Mouse (Mus musculus): ENCODE measurements at regions not wholly inside any gene's neighbourhood (a gene's known extent, or its start where the extent isn't known, plus 50 kb on each side); places are given as distances from the start of the nearest gene placed in this dataset.

DNA sequence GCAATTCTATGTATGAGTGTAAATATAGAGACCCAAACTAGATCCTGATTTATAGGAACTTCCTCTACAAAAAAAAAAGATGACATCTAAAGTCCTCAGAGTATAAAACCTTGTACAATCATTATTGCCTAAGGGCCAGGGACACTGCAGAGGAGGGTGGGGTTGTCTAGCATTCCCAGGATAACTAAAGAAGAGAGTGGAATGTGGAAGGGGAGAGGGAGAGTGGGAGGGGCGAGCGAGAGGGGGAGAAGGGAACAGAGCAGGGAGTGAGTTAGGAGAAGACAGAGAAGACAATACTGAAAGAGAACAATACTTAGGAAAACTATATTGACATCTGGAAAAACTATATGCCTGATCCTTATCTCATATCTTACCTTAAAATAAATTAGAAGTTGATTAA lies 64.0 kb upstream of the Rnf32 start:
- dilution Hi-C loops (cut with MboI; ENCODE audit: extremely low pct_ligation_motif_present, extremely low pct_unique_long_range_greater_than_20kb, low sequenced_read_pairs) (no loop called here), in situ Hi-C loops (cut with MboI; ENCODE audit: low pct_ligation_motif_present, low pct_unique_long_range_greater_than_20kb, low sequenced_read_pairs) (no loop called here)
- Histone ChIP-seq H3K79me2 (replicated peaks; ENCODE audit: control insufficient read depth, extremely low read depth, insufficient read depth, poor library complexity, severe bottlenecking) (no peaks in the 10 kb centered on the region), H3K36me3 (replicated peaks in 1 of 2; ENCODE audit: control insufficient read depth in 1 of 2, insufficient read depth in 1 of 2, low read length in 1 of 2) (no peaks in the 10 kb centered on the region), H3K4me2 (ENCODE audit: insufficient read depth, low read depth, poor library complexity, severe bottlenecking) (no peak overlapping the region), H3K9ac (ENCODE audit: insufficient read depth, low read depth) (no peak overlapping the region), H3K4me1 (ENCODE audit: control insufficient read depth in 1 of 2, insufficient read depth in 2 of 2) (peaks cover 0 to 2% of the 10 kb centered on the region in 2 experiments; a peak in 2 of 4 replicates), H3K9me3 (replicated peaks; ENCODE audit: low read length) (no peaks in the 10 kb centered on the region), H3K27me3 (replicated peaks) (no peaks in the 10 kb centered on the region), H3K4me3 (replicated peaks in 1 of 3; ENCODE audit: low read depth in 2 of 3, low read length in 2 of 3, poor library complexity in 1 of 3) (no peak overlapping the region), H3K27ac (ENCODE audit: insufficient read depth, low read depth) (no peak overlapping the region)
- no peak for TF ChIP-seq RCOR1 (conservative IDR thresholded peaks at IDR 0.05; ENCODE audit: low read depth, low read length)
- TF ChIP-seq TCF12 (IDR thresholded peaks at IDR 0.05; ENCODE audit: low read depth, low read length): no peak
- TF ChIP-seq KAT2A (IDR thresholded peaks at IDR 0.05; ENCODE audit: insufficient replicate concordance, low read length): no peak
- no peak for TF ChIP-seq CHD2 (IDR thresholded peaks at IDR 0.05; ENCODE audit: low read length)
- TF ChIP-seq MAX (IDR thresholded peaks at IDR 0.05; ENCODE audit: low read length): no peak
- TF ChIP-seq ZNF384 (IDR thresholded peaks at IDR 0.05; ENCODE audit: low read depth, low read length): no peak
- TF ChIP-seq MAZ (IDR thresholded peaks at IDR 0.05; ENCODE audit: low read depth, low read length): no peak
- no peak for TF ChIP-seq USF2 (conservative IDR thresholded peaks at IDR 0.05; ENCODE audit: low read depth, low read length)
- TF ChIP-seq TBP (conservative IDR thresholded peaks at IDR 0.05; ENCODE audit: low read depth, low read length): no peak
- DNase-seq (ENCODE audit: extremely low read depth): no peak

- Histone ChIP-seq H3K27me3 (replicated peaks) (no peaks in the 10 kb centered on the region), H3K36me3 (replicated peaks in 1 of 2; ENCODE audit: control insufficient read depth in 1 of 2, insufficient read depth in 1 of 2, low read length in 1 of 2) (no peaks in the 10 kb centered on the region), H3K79me2 (replicated peaks; ENCODE audit: control insufficient read depth, extremely low read depth, insufficient read depth, poor library complexity, severe bottlenecking) (no peaks in the 10 kb centered on the region), H3K4me3 (replicated peaks in 1 of 3; ENCODE audit: low read depth in 2 of 3, low read length in 2 of 3, poor library complexity in 1 of 3) (no peak overlapping the region), H3K4me1 (ENCODE audit: control insufficient read depth in 1 of 2, insufficient read depth in 2 of 2) (peaks cover 0 to 2% of the 10 kb centered on the region in 2 experiments; a peak in 2 of 4 replicates), H3K4me2 (ENCODE audit: insufficient read depth, low read depth, poor library complexity, severe bottlenecking) (no peak overlapping the region), H3K9ac (ENCODE audit: insufficient read depth, low read depth) (no peak overlapping the region), H3K27ac (ENCODE audit: insufficient read depth, low read depth) (no peak overlapping the region), H3K9me3 (replicated peaks; ENCODE audit: low read length) (no peaks in the 10 kb centered on the region)
- in situ Hi-C loops (cut with MboI; ENCODE audit: low pct_ligation_motif_present, low pct_unique_long_range_greater_than_20kb, low sequenced_read_pairs) (no loop called here), dilution Hi-C loops (cut with MboI; ENCODE audit: extremely low pct_ligation_motif_present, extremely low pct_unique_long_range_greater_than_20kb, low sequenced_read_pairs) (no loop called here)
- no peak for DNase-seq (ENCODE audit: extremely low read depth)
- TF ChIP-seq MXI1 (IDR thresholded peaks at IDR 0.05; ENCODE audit: low read depth, low read length): no peak
- TF ChIP-seq MAZ (IDR thresholded peaks at IDR 0.05; ENCODE audit: low read depth, low read length): no peak
- no peak for TF ChIP-seq UBTF (IDR thresholded peaks at IDR 0.05; ENCODE audit: low read depth, low read length)
- TF ChIP-seq ETS1 (conservative IDR thresholded peaks at IDR 0.05; ENCODE audit: low read depth, low read length): no peak
- TF ChIP-seq CTCF (conservative IDR thresholded peaks at IDR 0.05 in 1 of 2, IDR thresholded peaks at IDR 0.05 in 1 of 2; ENCODE audit: low read depth in 2 of 2, low read length in 2 of 2): no peak
Observed at GRCm38 (mm10) chr5:29129724-29130123, 66.1 kb upstream of the Rnf32 start.

GRCm38 (mm10) chr5:29116942-29117341 lies 78.8 kb upstream of the Rnf32 start:
- in situ Hi-C loops (cut with MboI; ENCODE audit: low pct_ligation_motif_present, low pct_unique_long_range_greater_than_20kb, low sequenced_read_pairs) (no loop called here), dilution Hi-C loops (cut with MboI; ENCODE audit: extremely low pct_ligation_motif_present, extremely low pct_unique_long_range_greater_than_20kb, low sequenced_read_pairs) (no loop called here)
- no peak for TF ChIP-seq RCOR1 (conservative IDR thresholded peaks at IDR 0.05; ENCODE audit: low read depth, low read length)
- no peak for TF ChIP-seq CHD1 (IDR thresholded peaks at IDR 0.05; ENCODE audit: low read depth, low read length)
- no peak for TF ChIP-seq PAX5 (IDR thresholded peaks at IDR 0.05; ENCODE audit: low read length)
- TF ChIP-seq HCFC1 (IDR thresholded peaks at IDR 0.05; ENCODE audit: low read depth, low read length): no peak
- TF ChIP-seq CTCF (conservative IDR thresholded peaks at IDR 0.05 in 1 of 2, IDR thresholded peaks at IDR 0.05 in 1 of 2; ENCODE audit: low read depth in 2 of 2, low read length in 2 of 2): 0 out of 4 replicates have a peak, but pooled peaks of 1 of the 2 experiments have one; percentile 5
- Histone ChIP-seq H3K4me2 (ENCODE audit: insufficient read depth, low read depth, poor library complexity, severe bottlenecking) (no peak overlapping the region), H3K79me2 (replicated peaks; ENCODE audit: control insufficient read depth, extremely low read depth, insufficient read depth, poor library complexity, severe bottlenecking) (no peaks in the 10 kb centered on the region), H3K27me3 (replicated peaks) (no peaks in the 10 kb centered on the region), H3K36me3 (replicated peaks in 1 of 2; ENCODE audit: control insufficient read depth in 1 of 2, insufficient read depth in 1 of 2, low read length in 1 of 2) (no peaks in the 10 kb centered on the region), H3K27ac (ENCODE audit: insufficient read depth, low read depth) (no peak overlapping the region), H3K4me1 (ENCODE audit: control insufficient read depth in 1 of 2, insufficient read depth in 2 of 2) (no peaks in the 10 kb centered on the region), H3K9me3 (replicated peaks; ENCODE audit: low read length) (no peaks in the 10 kb centered on the region), H3K4me3 (replicated peaks in 1 of 3; ENCODE audit: low read depth in 2 of 3, low read length in 2 of 3, poor library complexity in 1 of 3) (no peak overlapping the region), H3K9ac (ENCODE audit: insufficient read depth, low read depth) (no peak overlapping the region)
- DNase-seq (ENCODE audit: extremely low read depth): no peak
